Mouse (Mus musculus) MEL (cell line): ENCODE measurements around the gene Met.

Experiments
- CTCF ChIP-seq, 3 experiments: IDR thresholded peaks in 2 of 3; conservative IDR thresholded peaks in 1 of 3; 2 replicates each; pipeline ENCODE4 v1.5.1; 2011 to 2012; ENCODE audit warnings: low read length in 3 of 3, low read depth in 2 of 3, mild to moderate bottlenecking in 2 of 3, improper control_type of control experiment in 1 of 3, inconsistent platforms in 1 of 3, mixed read lengths in 1 of 3, moderate library complexity in 1 of 3; ENCODE audit not compliant: control insufficient read depth in 1 of 3, insufficient read depth in 1 of 3, poor library complexity in 1 of 3, severe bottlenecking in 1 of 3
- EP300 ChIP-seq, 2 experiments: IDR thresholded peaks; 2 replicates each; pipeline ENCODE4 v1.6.1; 2011; ENCODE audit warnings: improper control_type of control experiment in 2 of 2, low read length in 2 of 2, low read depth in 1 of 2, mild to moderate bottlenecking in 1 of 2
- MYC ChIP-seq: IDR thresholded peaks from 2 replicates; pipeline ENCODE4 v1.6.1; 2011; ENCODE audit warnings: low read depth, mild to moderate bottlenecking, low read length, improper control_type of control experiment, moderate library complexity
- POLR2A ChIP-seq, 2 experiments: IDR thresholded peaks; 2 replicates each; pipeline ENCODE4 v1.6.1; 2011 to 2012; ENCODE audit warnings: low read length in 2 of 2, mild to moderate bottlenecking in 2 of 2, control low read depth in 1 of 2, improper control_type of control experiment in 1 of 2, low read depth in 1 of 2, moderate library complexity in 1 of 2; ENCODE audit not compliant: control insufficient read depth in 1 of 2, insufficient read depth in 1 of 2, poor library complexity in 1 of 2
- RCOR1 ChIP-seq: IDR thresholded peaks from 2 replicates; pipeline ENCODE4 v1.6.1; 2012; ENCODE audit warnings: low read depth, mild to moderate bottlenecking, inconsistent platforms, low read length, improper control_type of control experiment
- USF1 ChIP-seq: IDR thresholded peaks from 2 replicates; pipeline ENCODE4 v1.6.1; 2014; ENCODE audit warnings: low read depth, mild to moderate bottlenecking, inconsistent platforms, low read length, improper control_type of control experiment, moderate library complexity
- ZMIZ1 ChIP-seq: IDR thresholded peaks from 2 replicates; pipeline ENCODE4 v1.6.1; 2012; ENCODE audit warnings: low read depth, mild to moderate bottlenecking, inconsistent platforms, low read length, improper control_type of control experiment, moderate library complexity

DNA sequence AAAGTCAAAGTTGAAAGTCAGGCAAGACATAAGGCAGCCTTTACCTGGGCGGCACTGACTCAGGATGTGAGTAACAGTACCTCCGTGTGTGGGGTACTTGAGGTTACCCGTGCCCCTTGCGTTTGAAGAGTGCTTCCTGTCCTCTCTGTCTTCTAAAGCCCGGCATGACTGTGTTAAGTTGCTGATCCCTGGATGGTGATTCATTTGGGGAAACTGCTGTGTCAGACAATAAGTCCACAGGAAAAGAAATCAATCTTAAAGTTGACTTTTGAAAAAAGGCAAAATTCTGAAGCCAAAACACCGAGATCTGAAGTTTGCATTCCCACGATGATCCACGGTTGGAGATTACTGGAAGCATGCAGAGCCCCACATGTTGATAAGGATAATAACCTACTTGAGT is 35.2 kb downstream of the Met start:
- no peak for TF ChIP-seq ZMIZ1
- no peak for TF ChIP-seq EP300 (IDR thresholded peaks at IDR 0.05; ENCODE audit: low read depth in 1 of 2, low read length in 2 of 2)
- no peak for TF ChIP-seq MYC
- no peak for TF ChIP-seq RCOR1
- no peak for TF ChIP-seq CTCF (IDR thresholded peaks at IDR 0.05 in 2 of 3, conservative IDR thresholded peaks at IDR 0.05 in 1 of 3; ENCODE audit: control insufficient read depth in 1 of 3, insufficient read depth in 1 of 3, low read depth in 2 of 3, low read length in 3 of 3, poor library complexity in 1 of 3, severe bottlenecking in 1 of 3)
- no peak for TF ChIP-seq USF1
- TF ChIP-seq POLR2A (IDR thresholded peaks at IDR 0.05; ENCODE audit: control insufficient read depth in 1 of 2, insufficient read depth in 1 of 2, low read depth in 1 of 2, low read length in 2 of 2, poor library complexity in 1 of 2), result no peak
